Mouse (Mus musculus): ENCODE measurements at regions not wholly inside any gene's neighbourhood (a gene's known extent, or its start where the extent isn't known, plus 50 kb on each side); places are given as distances from the start of the nearest gene placed in this dataset.

GRCm38 (mm10) chr9:67610696-67611095 lies 51.2 kb upstream of the Tln2 start:
- TF ChIP-seq CTCF (IDR thresholded peaks at IDR 0.05), result no peak
- DNase-seq (ENCODE audit: extremely low spot score in 1 of 2, low spot score in 2 of 2), result no peak
- H3K27ac ChIP-seq, result no peak overlapping the region
- H3K4me3 ChIP-seq, result no peak overlapping the region
- intact Hi-C loops (cut with DNase I), result no loop called here

GRCm38 (mm10) chr9:67611676-67612075 lies 52.2 kb upstream of the Tln2 start:
- Histone ChIP-seq H3K27ac (no peak overlapping the region), H3K4me3 (no peak overlapping the region)
- intact Hi-C loops (cut with DNase I), result no loop called here
- TF ChIP-seq CTCF (IDR thresholded peaks at IDR 0.05), result no peak
- DNase-seq (ENCODE audit: extremely low spot score in 1 of 2, low spot score in 2 of 2), result no peak

- Histone ChIP-seq H3K27ac (no peak overlapping the region), H3K4me3 (no peak overlapping the region)
- no peak for DNase-seq (ENCODE audit: extremely low spot score in 1 of 2, low spot score in 2 of 2)
- no peak for TF ChIP-seq CTCF (IDR thresholded peaks at IDR 0.05)
- intact Hi-C loops (cut with DNase I), result no loop called here
Observed at GRCm38 (mm10) chr9:67612101-67612500, 52.6 kb upstream of the Tln2 start.

- intact Hi-C loops (cut with DNase I), result no loop called here
- H3K27ac ChIP-seq, result no peak overlapping the region
- DNase-seq (ENCODE audit: extremely low spot score in 1 of 2, low spot score in 2 of 2), result no peak
- no peak for TF ChIP-seq CTCF (IDR thresholded peaks at IDR 0.05)
- H3K4me3 ChIP-seq, result no peak overlapping the region
Observed at GRCm38 (mm10) chr9:67614068-67614727, 54.7 kb upstream of the Tln2 start.

GRCm38 (mm10) chr9:67616207-67616606 lies 56.7 kb upstream of the Tln2 start:
- no peak for TF ChIP-seq CTCF (IDR thresholded peaks at IDR 0.05)
- DNase-seq (ENCODE audit: extremely low spot score in 1 of 2, low spot score in 2 of 2), result no peak
- no peak overlapping the region for H3K4me3 ChIP-seq
- H3K27ac ChIP-seq, result no peak overlapping the region
- intact Hi-C loops (cut with DNase I), result no loop called here

- Histone ChIP-seq H3K4me3 (no peak overlapping the region), H3K27ac (no peak overlapping the region)
- intact Hi-C loops (cut with DNase I), result no loop called here
- no peak for TF ChIP-seq CTCF (IDR thresholded peaks at IDR 0.05)
- DNase-seq (ENCODE audit: extremely low spot score in 1 of 2, low spot score in 2 of 2), result no peak
Observed at GRCm38 (mm10) chr9:67617341-67618217, 58.1 kb upstream of the Tln2 start.

- intact Hi-C loops (cut with DNase I), result loop anchor here (10.0 kb wide), 1 partner anchor 526 kb away; no protein-coding TSS in a partner anchor
- no peak for TF ChIP-seq CTCF (IDR thresholded peaks at IDR 0.05)
- Histone ChIP-seq H3K4me3 (no peak overlapping the region), H3K27ac (no peak overlapping the region)
- DNase-seq (ENCODE audit: extremely low spot score in 1 of 2, low spot score in 2 of 2), result no peak
Observed at GRCm38 (mm10) chr9:67620945-67621344, 61.4 kb upstream of the Tln2 start.

- no peak overlapping the region for H3K4me3 ChIP-seq
- no peak for TF ChIP-seq CTCF (IDR thresholded peaks at IDR 0.05)
- no peak for DNase-seq (ENCODE audit: extremely low spot score in 1 of 2, low spot score in 2 of 2)
- intact Hi-C loops (cut with DNase I), result loop anchor here (10.0 kb wide), 1 partner anchor 532 kb away; no protein-coding TSS in a partner anchor
- no peak overlapping the region for H3K27ac ChIP-seq
Observed at GRCm38 (mm10) chr9:67627196-67627595, 67.7 kb upstream of the Tln2 start.

- no peak overlapping the region for H3K27ac ChIP-seq
- DNase-seq (ENCODE audit: extremely low spot score in 1 of 2, low spot score in 2 of 2), result no peak
- intact Hi-C loops (cut with DNase I), result loop anchor here (5.0 to 10.0 kb wide), 2 partner anchors 535 to 582 kb away; partner anchors contain the start of gene Tpm1
- TF ChIP-seq CTCF (IDR thresholded peaks at IDR 0.05), result no peak
- H3K4me3 ChIP-seq, result no peak overlapping the region
Observed at GRCm38 (mm10) chr9:67629624-67630023, 70.1 kb upstream of the Tln2 start.

GRCm38 (mm10) chr9:67630173-67630572 lies 70.7 kb upstream of the Tln2 start:
- intact Hi-C loops (cut with DNase I), result loop anchor here (5.0 kb wide), 1 partner anchor 583 kb away; the partner anchor contains the start of gene Tpm1
- DNase-seq (ENCODE audit: extremely low spot score in 1 of 2, low spot score in 2 of 2), result no peak
- TF ChIP-seq CTCF (IDR thresholded peaks at IDR 0.05), result no peak

GRCm38 (mm10) chr9:67631741-67632243 lies 72.3 kb upstream of the Tln2 start:
- H3K4me3 ChIP-seq, result peak overlapping the region; percentile 84
- TF ChIP-seq CTCF (IDR thresholded peaks at IDR 0.05), result no peak
- no peak for DNase-seq (ENCODE audit: extremely low spot score in 1 of 2, low spot score in 2 of 2)
- no peak overlapping the region for H3K27ac ChIP-seq
- intact Hi-C loops (cut with DNase I), result loop anchor here (2.0 to 5.0 kb wide), 2 partner anchors 317 to 584 kb away; partner anchors contain the start of gene Tpm1

More at GRCm38 (mm10) chr9:67630173-67630572, 70.7 kb upstream of the Tln2 start:
- no peak overlapping the region for H3K27ac ChIP-seq
- no peak overlapping the region for H3K4me3 ChIP-seq

- H3K4me3 ChIP-seq, result peak overlapping the region; percentile 84
- no peak for TF ChIP-seq CTCF (IDR thresholded peaks at IDR 0.05)
- DNase-seq (ENCODE audit: extremely low spot score in 1 of 2, low spot score in 2 of 2), result peak; percentile 24 to 32
- intact Hi-C loops (cut with DNase I), result loop anchor here (2.0 to 5.0 kb wide), 2 partner anchors 318 to 585 kb away; partner anchors contain the start of gene Tpm1
- peak overlapping the region; percentile 89 for H3K27ac ChIP-seq
Observed at GRCm38 (mm10) chr9:67632521-67633025, 73.1 kb upstream of the Tln2 start.

Measured in left cerebral cortex, adult 2 months (tissue).